Mouse (Mus musculus): Measurements from ENCODE around the gene Adamtsl4.
A peak's percentile ranks its signal among the peaks of the same experiment; 100 is the strongest.

Adamtsl4 gene

GRCm38 (mm10) chr3:95635636-95636035 is 52.1 kb downstream of the Adamtsl4 start:
- no peak for DNase-seq (ENCODE audit: low spot score in 2 of 2)

GRCm38 (mm10) chr3:95632648-95633588 is 54.8 kb downstream of the Adamtsl4 start:
- no peak for DNase-seq (ENCODE audit: low spot score in 2 of 2)

GRCm38 (mm10) chr3:95631304-95631703 is 56.4 kb downstream of the Adamtsl4 start:
- DNase-seq (ENCODE audit: low spot score in 2 of 2): no peak

GRCm38 (mm10) chr3:95630856-95631255 is 56.9 kb downstream of the Adamtsl4 start:
- no peak for DNase-seq (ENCODE audit: low spot score in 2 of 2)

GRCm38 (mm10) chr3:95629755-95630154 is 58.0 kb downstream of the Adamtsl4 start:
- peak; percentile 73 to 78 for DNase-seq (ENCODE audit: low spot score in 2 of 2)

- DNase-seq (ENCODE audit: low spot score in 2 of 2): peak; percentile 84 to 87
These were observed 60.0 kb downstream of the Adamtsl4 start for GRCm38 (mm10) chr3:95627763-95628162.
